Mouse (Mus musculus) embryonic fibroblast, embryonic 13.5 days (primary cell): Measurements from ENCODE around the gene Tifab. TPM values are rescaled to one million over a fixed set of nuclear protein-coding genes. Genes with fewer than 3 reads are reported as not detected.

ENCODE experiments used
- H3K27ac ChIP-seq: 2 replicates; pipeline ENCODE4 v1.5.1; 2012; ENCODE audit warnings: low read length, control low read depth, inconsistent platforms; ENCODE audit not compliant: insufficient read depth
- H3K4me1 ChIP-seq: 2 replicates; pipeline ENCODE4 v1.6.1; 2011; ENCODE audit warnings: low read length; ENCODE audit not compliant: control insufficient read depth, insufficient read depth
- H3K4me3 ChIP-seq: 2 replicates; pipeline ENCODE4 v1.5.1; 2011; ENCODE audit warnings: mild to moderate bottlenecking, control low read depth, low read length; ENCODE audit not compliant: insufficient read depth
- CTCF ChIP-seq: IDR thresholded peaks from 2 replicates; pipeline ENCODE4 v1.5.1; 2011; ENCODE audit warnings: mild to moderate bottlenecking, control low read depth, low read length, moderate library complexity, borderline replicate concordance; ENCODE audit not compliant: insufficient read depth
- POLR2A ChIP-seq: IDR thresholded peaks from 2 replicates; pipeline ENCODE4 v1.6.1; 2011; ENCODE audit warnings: low read depth, mild to moderate bottlenecking, control low read depth, low read length, moderate library complexity
- polyA plus RNA-seq: library from polyadenylated mRNA; stranded (reverse); fragments of >200 nt; gene quantifications from 2 replicates; pipeline ENCODE4 v1.2.4, GENCODE M21; 2011; ENCODE audit warnings: low read depth; ENCODE audit not compliant: missing spikeins, insufficient read length

Gene Tifab
- polyA plus RNA-seq, 1 experiment = not detected

- Histone ChIP-seq H3K4me1 (peaks cover 3% of the 10 kb centered on the region; the same call in 1 of the 2 replicates), H3K4me3 (no peak overlapping the region), H3K27ac (no peak overlapping the region)
- TF ChIP-seq CTCF (no peak), POLR2A (no peak)
These were observed 49.7 kb downstream of the Tifab start for GRCm38 (mm10) chr13:56129014-56129413.

- Histone ChIP-seq H3K4me3 (no peak overlapping the region), H3K27ac (no peak overlapping the region), H3K4me1 (no peaks in the 10 kb centered on the region)
- TF ChIP-seq POLR2A = no peak
- TF ChIP-seq CTCF = no peak
These were observed 53.1 kb downstream of the Tifab start for GRCm38 (mm10) chr13:56125632-56126031.

Other genes with a start within 250 kb of the Tifab start
- 88.5 and 92.1 TPM in 2 replicates for gene H2afy, start 42.5 kb downstream of the Tifab start, polyA plus RNA-seq
- gene Neurog1, start 73.3 kb upstream of the Tifab start, polyA plus RNA-seq = not detected in 2 replicates
- gene Cxcl14, start 117.7 kb upstream of the Tifab start, polyA plus RNA-seq = 78.9 and 102 TPM in 2 replicates
- not detected in 2 replicates for gene Gm3045, start 247.7 kb upstream of the Tifab start, polyA plus RNA-seq